Comparison of ENCODE assay signal across 7 mouse cellular contexts in genomic region chr3:121884328-121885248, GRCm38 (mm10).
DNase-seq lines count a peak whose midpoint lies in the region; ATAC-seq and TF ChIP-seq lines count a peak whose summit lies in the region.

No protein-coding gene starts in this region.

- no peaks in the 10 kb centered on the region for H3K36me3 ChIP-seq in intestine, postnatal 0 days (ENCODE audit: control insufficient read depth, insufficient read depth)
- H3K36me3 ChIP-seq in midbrain, embryonic 13.5 days = no peaks in the 10 kb centered on the region
- no peaks in the 10 kb centered on the region for H3K36me3 ChIP-seq in small intestine, adult 2 months (ENCODE audit: control insufficient read depth, insufficient read depth, low read length)

- DNase-seq in adrenal gland, adult 2 months = peak; percentile 77
- DNase-seq in embryo, embryonic 11.5 days (ENCODE audit: low read depth, low spot score) = peak; percentile 89
- peak; percentile 77 to 88 for DNase-seq in left cerebral cortex, postnatal 36 days (ENCODE audit: low spot score in 2 of 2)

- H3K4me1 ChIP-seq in intestine, postnatal 0 days (replicated peaks; ENCODE audit: control insufficient read depth, insufficient read depth, low read length) = no peaks in the 10 kb centered on the region
- peaks cover 7% of the 10 kb centered on the region for H3K4me1 ChIP-seq in midbrain, embryonic 13.5 days (replicated peaks)
- H3K4me1 ChIP-seq in small intestine, adult 2 months (ENCODE audit: control insufficient read depth, insufficient read depth, insufficient read length, low read length) = no peaks in the 10 kb centered on the region

- no peak for TF ChIP-seq POLR2A in small intestine, adult 2 months (IDR thresholded peaks at IDR 0.05; ENCODE audit: low read depth, low read length)

- peak; percentile 85 for ATAC-seq in granulocyte monocyte progenitor cell, adult 5-6 weeks (replicated peaks; ENCODE audit: poor library complexity, severe bottlenecking)
- peak; percentile 41 for ATAC-seq in intestine, postnatal 0 days
- peak; percentile 87 for ATAC-seq in midbrain, embryonic 13.5 days

- 22% methylated on average over 18 of the region's 18 CpGs for WGBS in intestine, postnatal 0 days
- 22% methylated on average over 18 of the region's 18 CpGs for WGBS in midbrain, embryonic 13.5 days
- WGBS in small intestine, adult 2 months = 22% methylated on average over 18 of the region's 18 CpGs

- H3K9ac ChIP-seq in intestine, postnatal 0 days (ENCODE audit: low read depth, low read length) = no peak overlapping the region
- H3K9ac ChIP-seq in midbrain, embryonic 13.5 days (replicated peaks) = no peak overlapping the region

- peak; percentile 90 for TF ChIP-seq CTCF in intestine, postnatal 0 days (IDR thresholded peaks at IDR 0.05; ENCODE audit: low read depth)
- peak; percentile 74 for TF ChIP-seq CTCF in small intestine, adult 2 months (IDR thresholded peaks at IDR 0.05; ENCODE audit: extremely low read depth, insufficient read length, insufficient replicate concordance, low read depth, low read length)

- no peak overlapping the region for H3K4me2 ChIP-seq in intestine, postnatal 0 days (replicated peaks; ENCODE audit: low read depth)
- no peak overlapping the region; the same call in 1 of the 2 replicates for H3K4me2 ChIP-seq in midbrain, embryonic 13.5 days (replicated peaks)

- H3K4me3 ChIP-seq in intestine, postnatal 0 days (ENCODE audit: low read depth, low read length) = no peak overlapping the region
- H3K4me3 ChIP-seq in midbrain, embryonic 13.5 days (replicated peaks) = no peak overlapping the region
- H3K4me3 ChIP-seq in small intestine, adult 2 months (ENCODE audit: low read depth, low read length) = no peak overlapping the region

- H3K27me3 ChIP-seq in intestine, postnatal 0 days (replicated peaks; ENCODE audit: control insufficient read depth, insufficient read depth, low read length) = no peaks in the 10 kb centered on the region
- H3K27me3 ChIP-seq in midbrain, embryonic 13.5 days = peaks cover 47% of the 10 kb centered on the region
- no peaks in the 10 kb centered on the region for H3K27me3 ChIP-seq in small intestine, adult 2 months (ENCODE audit: control insufficient read depth, insufficient read depth, low read length)

- intact Hi-C loops in left cerebral cortex, postnatal 36 days (cut with DNase I) = loop anchor here (1.0 to 10.0 kb wide), 7 partner anchors 68 to 750 kb away; partner anchors contain the start of genes Arhgap29, Bcar3 and Gclm

- H3K27ac ChIP-seq in intestine, postnatal 0 days (ENCODE audit: low read depth, low read length) = no peak overlapping the region
- no peak overlapping the region for H3K27ac ChIP-seq in midbrain, embryonic 13.5 days
- no peak overlapping the region for H3K27ac ChIP-seq in small intestine, adult 2 months (ENCODE audit: insufficient read depth, low read depth, low read length)

- no peaks in the 10 kb centered on the region for H3K9me3 ChIP-seq in intestine, postnatal 0 days (ENCODE audit: control insufficient read depth)
- H3K9me3 ChIP-seq in midbrain, embryonic 13.5 days = no peaks in the 10 kb centered on the region
